Mouse (Mus musculus): ENCODE data around the gene Ltbp1. TPM values are rescaled to one million over a fixed set of nuclear protein-coding genes. Genes with fewer than 3 reads are reported as not detected.
"Not testable (repeated sequence)": the region's sequence is repeated elsewhere in the genome, so short reads cannot be mapped to it uniquely, and the experiment has no call there.

Ltbp1 gene
- total and polyA plus RNA-seq, 3 experiments: 0.01 to 0.04 TPM; not detected in 1

DNA sequence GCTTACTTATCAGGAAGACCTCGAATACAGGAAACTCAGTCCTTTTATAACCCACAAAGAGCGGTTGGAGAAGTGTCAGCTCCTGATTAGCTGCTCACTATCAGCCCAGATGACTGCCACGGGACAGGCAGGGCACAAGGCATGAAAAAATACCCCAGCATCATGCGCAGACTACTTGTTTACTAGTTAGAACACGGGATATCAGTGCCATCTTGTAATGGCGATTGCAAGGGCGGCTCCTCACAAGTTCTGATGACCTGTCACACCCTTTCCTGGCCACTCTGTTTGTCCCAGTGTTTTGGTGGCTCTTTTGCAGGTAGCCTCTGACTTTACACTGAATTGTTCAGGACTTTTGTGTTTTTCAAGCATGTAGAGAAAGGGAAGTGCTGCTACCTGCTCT lies 137.5 kb downstream of the Ltbp1 start:
- H3K27me3 ChIP-seq (ENCODE audit: control insufficient read depth in 1 of 2, insufficient read depth in 2 of 2, low read length in 2 of 2); H3K36me3 ChIP-seq (ENCODE audit: control insufficient read depth in 1 of 2, insufficient read depth in 2 of 2, low read length in 2 of 2); H3K9ac ChIP-seq (ENCODE audit: control insufficient read depth, low read depth, low read length, poor library complexity, severe bottlenecking); H3K9me3 ChIP-seq (replicated peaks; ENCODE audit: insufficient read depth, low read length); H3K79me2 ChIP-seq (ENCODE audit: control insufficient read depth, insufficient read depth, low read length, poor library complexity): not testable (repeated sequence)
- TF ChIP-seq BHLHE40 (IDR thresholded peaks at IDR 0.05; ENCODE audit: borderline replicate concordance, low read depth, low read length) (peak; percentile 54; the same call in 1 of the 2 replicates), HCFC1 (IDR thresholded peaks at IDR 0.05; ENCODE audit: low read depth, low read length) (peak; percentile 28; the same call in 1 of the 2 replicates), EP300 (IDR thresholded peaks at IDR 0.05; ENCODE audit: low read depth in 1 of 2, low read length in 2 of 2) (peak; percentile 54 to 81; a peak in 3 of 4 replicates), GATA1 (IDR thresholded peaks at IDR 0.05; ENCODE audit: low read depth, low read length) (peak; percentile 71), ETS1 (IDR thresholded peaks at IDR 0.05; ENCODE audit: low read depth, low read length) (peak; percentile 81), ZC3H11A (IDR thresholded peaks at IDR 0.05; ENCODE audit: low read depth, low read length) (0 out of 2 replicates have a peak, but pooled peaks have one; percentile 1), TAL1 (IDR thresholded peaks at IDR 0.05; ENCODE audit: low read length) (peak; percentile 10; the same call in 1 of the 2 replicates), ZNF384 (IDR thresholded peaks at IDR 0.05; ENCODE audit: low read depth, low read length) (peak; percentile 48; the same call in 1 of the 2 replicates), MXI1 (IDR thresholded peaks at IDR 0.05; ENCODE audit: low read depth, low read length) (peak; percentile 55), MYC (IDR thresholded peaks at IDR 0.05; ENCODE audit: low read depth, low read length) (0 out of 2 replicates have a peak, but pooled peaks have one; percentile 29), NRF1 (IDR thresholded peaks at IDR 0.05; ENCODE audit: insufficient read depth, low read depth, low read length, poor library complexity, severe bottlenecking) (peak; percentile 44; the same call in 1 of the 2 replicates), TCF12 (IDR thresholded peaks at IDR 0.05; ENCODE audit: low read depth, low read length) (peak; percentile 70)
- peak; percentile 72 for DNase-seq (ENCODE audit: low read depth, low spot score)
- Histone ChIP-seq H3K27ac (ENCODE audit: control insufficient read depth, low read depth, low read length) (peak overlapping the region; percentile 60), H3K4me1 (ENCODE audit: control insufficient read depth in 1 of 2, insufficient read depth in 2 of 2, low read length in 2 of 2) (peaks cover 8 to 13% of the 10 kb centered on the region in 2 experiments; a peak in 3 of 4 replicates), H3K4me3 (ENCODE audit: control insufficient read depth in 1 of 2, insufficient read depth in 1 of 2, low read depth in 2 of 2, low read length in 2 of 2) (peak overlapping the region in 1 of 2 experiments; percentile 34; a peak in 2 of 4 replicates)

DNA sequence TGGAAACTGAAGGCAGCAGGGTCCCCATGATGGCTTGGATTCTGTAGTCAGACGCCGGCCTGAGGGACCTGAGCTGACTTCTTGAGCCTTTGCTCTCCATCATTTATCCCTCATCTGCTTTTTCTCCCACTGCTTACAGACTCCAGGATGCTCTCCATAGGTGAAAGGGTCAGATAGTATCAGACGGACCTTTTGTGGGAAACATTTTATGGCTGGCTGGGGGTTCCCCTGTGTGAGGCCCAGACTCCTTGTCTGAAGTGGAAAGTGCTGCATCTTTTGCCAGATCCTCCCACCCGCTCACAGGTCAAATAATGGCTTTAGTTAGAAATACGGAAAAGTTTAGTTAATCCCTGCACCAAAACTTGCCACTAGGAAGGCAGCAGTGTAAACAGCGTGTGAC lies 138.6 kb downstream of the Ltbp1 start:
- Histone ChIP-seq H3K9me3 (replicated peaks; ENCODE audit: insufficient read depth, low read length) (no peaks in the 10 kb centered on the region), H3K36me3 (ENCODE audit: control insufficient read depth in 1 of 2, insufficient read depth in 2 of 2, low read length in 2 of 2) (peaks cover 0 to 6% of the 10 kb centered on the region in 2 experiments; a peak in 2 of 4 replicates), H3K4me1 (ENCODE audit: control insufficient read depth in 1 of 2, insufficient read depth in 2 of 2, low read length in 2 of 2) (peaks cover 8 to 13% of the 10 kb centered on the region in 2 experiments; a peak in 3 of 4 replicates), H3K27ac (ENCODE audit: control insufficient read depth, low read depth, low read length) (no peak overlapping the region), H3K9ac (ENCODE audit: control insufficient read depth, low read depth, low read length, poor library complexity, severe bottlenecking) (no peak overlapping the region), H3K27me3 (ENCODE audit: control insufficient read depth in 1 of 2, insufficient read depth in 2 of 2, low read length in 2 of 2) (0 out of 4 replicates have a peak, but pooled peaks cover 0 to 1% of the 10 kb centered on the region in 2 experiments), H3K4me3 (ENCODE audit: control insufficient read depth in 1 of 2, insufficient read depth in 1 of 2, low read depth in 2 of 2, low read length in 2 of 2) (no peak overlapping the region), H3K79me2 (ENCODE audit: control insufficient read depth, insufficient read depth, low read length, poor library complexity) (no peaks in the 10 kb centered on the region)
- DNase-seq (ENCODE audit: low read depth, low spot score): no peak
- TF ChIP-seq TAL1 (IDR thresholded peaks at IDR 0.05; ENCODE audit: low read length) (no peak), ETS1 (IDR thresholded peaks at IDR 0.05; ENCODE audit: low read depth, low read length) (no peak), USF2 (IDR thresholded peaks at IDR 0.05; ENCODE audit: borderline replicate concordance in 1 of 2, insufficient read depth in 1 of 2, low read depth in 1 of 2, low read length in 2 of 2) (no peak), HCFC1 (IDR thresholded peaks at IDR 0.05; ENCODE audit: low read depth, low read length) (no peak), MXI1 (IDR thresholded peaks at IDR 0.05; ENCODE audit: low read depth, low read length) (no peak), POLR2AphosphoS2 (IDR thresholded peaks at IDR 0.05; ENCODE audit: low read length) (no peak), MAFK (IDR thresholded peaks at IDR 0.05; ENCODE audit: borderline replicate concordance, low read depth, low read length) (no peak)

Measured in MEL (cell line).